Comparison of ENCODE assay signal across 9 mouse cellular contexts in the genomic region with DNA sequence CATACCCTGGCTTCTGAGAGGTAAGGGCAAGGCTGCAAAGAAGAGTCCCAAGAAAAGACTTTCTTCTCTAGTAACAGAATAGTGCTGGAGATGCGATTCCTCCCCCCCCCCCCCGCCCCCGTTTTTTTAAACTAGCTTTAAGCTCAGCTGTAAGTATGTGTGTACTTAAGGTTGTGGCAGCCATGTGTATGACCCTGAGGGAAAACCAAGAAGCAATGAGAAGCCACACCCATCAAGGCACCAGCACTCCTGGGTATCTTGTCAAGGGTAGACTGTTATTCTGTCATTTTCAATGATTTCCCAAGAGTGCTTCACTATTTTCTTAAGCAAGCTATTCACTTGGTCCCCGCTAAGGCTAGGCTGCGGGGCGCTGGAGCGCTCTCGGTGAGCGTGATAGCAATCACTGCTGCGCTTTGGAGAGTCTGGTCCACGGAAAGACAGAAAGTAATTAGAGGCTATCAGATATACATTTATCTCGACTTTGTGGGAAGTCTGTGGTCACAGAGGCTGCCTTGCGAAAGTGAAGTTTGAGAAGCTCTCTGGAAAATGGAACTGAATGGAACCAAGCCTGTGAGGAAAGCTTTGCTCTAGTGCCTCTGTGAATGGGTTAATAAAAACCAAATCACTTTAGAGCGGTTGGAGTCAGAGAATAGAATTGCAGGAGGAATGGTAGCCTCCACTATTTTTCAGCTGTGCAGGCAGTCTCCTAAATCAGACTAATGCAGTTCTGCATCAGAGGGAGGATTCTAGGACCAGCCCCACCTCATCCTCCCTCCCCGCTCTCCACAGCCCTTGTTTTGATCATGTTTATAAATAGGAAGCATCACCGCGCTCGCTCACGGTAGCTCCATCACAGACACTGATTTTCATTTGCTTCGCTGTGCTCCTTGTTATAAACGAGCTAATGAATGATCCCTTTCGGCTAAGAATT.
DNase-seq lines count a peak whose midpoint lies in the region; ATAC-seq and TF ChIP-seq lines count a peak whose summit lies in the region.
"Had no signal": no experiment of that assay in that cellular context is flagged by ENCODE, and none has a peak within 500 bp of the region (broad histone marks: within the 10 kb centered on the region; RNA-seq: fewer than 3 reads in every experiment).

No protein-coding gene starts in this region.

- 71% methylated on average over 22 of the region's 22 CpGs for WGBS in midbrain, embryonic 13.5 days
- 83% methylated on average over 22 of the region's 22 CpGs for WGBS in midbrain, embryonic 11.5 days
- 62% methylated on average over 22 of the region's 22 CpGs for WGBS in stomach, embryonic 15.5 days

- H3K36me3 ChIP-seq in midbrain, embryonic 13.5 days, result no peaks in the 10 kb centered on the region
- H3K36me3 ChIP-seq in midbrain, embryonic 11.5 days (ENCODE audit: control insufficient read depth, insufficient read depth, low read length), result no peaks in the 10 kb centered on the region
- no peaks in the 10 kb centered on the region for H3K36me3 ChIP-seq in stomach, embryonic 15.5 days

- intact Hi-C loops in gastrocnemius, adult 2 months (cut with DNase I), result no loop called here
- intact Hi-C loops in left cerebral cortex, postnatal 25 days (cut with DNase I), result no loop called here

- H3K9me3 ChIP-seq in midbrain, embryonic 13.5 days, result no peaks in the 10 kb centered on the region
- H3K9me3 ChIP-seq in midbrain, embryonic 11.5 days (ENCODE audit: control insufficient read depth, low read length), result no peaks in the 10 kb centered on the region
- no peaks in the 10 kb centered on the region for H3K9me3 ChIP-seq in stomach, embryonic 15.5 days

- peak overlapping the region; percentile 44 for H3K27ac ChIP-seq in gastrocnemius, adult 2 months
- H3K27ac ChIP-seq in midbrain, embryonic 13.5 days, result no peak overlapping the region
- H3K27ac ChIP-seq in midbrain, embryonic 11.5 days (ENCODE audit: low read depth, low read length), result no peak overlapping the region
- H3K27ac ChIP-seq in stomach, embryonic 15.5 days, result no peak overlapping the region
- H3K27ac ChIP-seq: liver, embryonic 14.5 days had no signal

- H3K4me3 ChIP-seq in gastrocnemius, adult 2 months, result peak overlapping the region; percentile 43
- no peak overlapping the region for H3K4me3 ChIP-seq in midbrain, embryonic 13.5 days (replicated peaks)
- no peak overlapping the region for H3K4me3 ChIP-seq in midbrain, embryonic 11.5 days (ENCODE audit: low read depth, low read length)
- no peak overlapping the region for H3K4me3 ChIP-seq in stomach, embryonic 15.5 days (replicated peaks)

- no peak overlapping the region for H3K4me2 ChIP-seq in midbrain, embryonic 13.5 days (replicated peaks)
- no peak overlapping the region for H3K4me2 ChIP-seq in midbrain, embryonic 11.5 days
- H3K4me2 ChIP-seq in stomach, embryonic 15.5 days, result peak overlapping the region; percentile 11; the same call in 1 of the 2 replicates

- DNase-seq in gastrocnemius, adult 2 months, result no peak
- no peak for DNase-seq in gastrocnemius, postnatal 4 days (ENCODE audit: low spot score in 2 of 2)
- no peak for DNase-seq in midbrain, embryonic 11.5 days (ENCODE audit: low spot score, missing footprints)
- DNase-seq in left cerebral cortex, postnatal 25 days (ENCODE audit: low spot score in 2 of 2), result peak; percentile 26
- DNase-seq in thymus, postnatal 36 days, result no peak
- no peak for DNase-seq in cerebellum, postnatal 25 days

- H3K9ac ChIP-seq in midbrain, embryonic 13.5 days (replicated peaks), result no peak overlapping the region
- no peak overlapping the region for H3K9ac ChIP-seq in midbrain, embryonic 11.5 days (ENCODE audit: low read length)
- no peak overlapping the region for H3K9ac ChIP-seq in stomach, embryonic 15.5 days
- H3K9ac ChIP-seq: liver, embryonic 14.5 days had no signal

- no peak for TF ChIP-seq CTCF in gastrocnemius, adult 2 months (IDR thresholded peaks at IDR 0.05)

- H3K27me3 ChIP-seq in midbrain, embryonic 13.5 days, result no peaks in the 10 kb centered on the region
- H3K27me3 ChIP-seq in midbrain, embryonic 11.5 days (ENCODE audit: control insufficient read depth, insufficient read depth, low read length), result no peaks in the 10 kb centered on the region
- no peaks in the 10 kb centered on the region for H3K27me3 ChIP-seq in stomach, embryonic 15.5 days (replicated peaks)

- peak; percentile 63 for ATAC-seq in midbrain, embryonic 13.5 days
- ATAC-seq in midbrain, embryonic 11.5 days (ENCODE audit: low FRiP score), result no peak
- ATAC-seq in stomach, embryonic 15.5 days (ENCODE audit: insufficient read depth, low FRiP score, low read depth), result no peak

- H3K4me1 ChIP-seq in midbrain, embryonic 13.5 days (replicated peaks), result no peaks in the 10 kb centered on the region
- H3K4me1 ChIP-seq in midbrain, embryonic 11.5 days (ENCODE audit: control insufficient read depth, insufficient read depth, low read length), result no peaks in the 10 kb centered on the region
- no peaks in the 10 kb centered on the region for H3K4me1 ChIP-seq in stomach, embryonic 15.5 days

Comparison
In these comparisons a context has a peak if more than half of its experiments do, and no peak if none do; other contexts are left out.
1. DNase-seq: peak in left cerebral cortex, postnatal 25 days (2 of 2); none in gastrocnemius, adult 2 months (single experiment), gastrocnemius, postnatal 4 days (0 of 2), midbrain, embryonic 11.5 days (single experiment), thymus, postnatal 36 days (0 of 2) and cerebellum, postnatal 25 days (0 of 2).